Mouse (Mus musculus) cerebellum, postnatal 25 days (tissue): ENCODE data around the gene Chrdl1.

ENCODE experiments used
- DNase-seq, 2 experiments: peaks; one replicate each; pipeline ENCODE4 v3.0.0; 2021; ENCODE audit warnings: mixed read lengths in 2 of 2

Chrdl1 gene

DNA sequence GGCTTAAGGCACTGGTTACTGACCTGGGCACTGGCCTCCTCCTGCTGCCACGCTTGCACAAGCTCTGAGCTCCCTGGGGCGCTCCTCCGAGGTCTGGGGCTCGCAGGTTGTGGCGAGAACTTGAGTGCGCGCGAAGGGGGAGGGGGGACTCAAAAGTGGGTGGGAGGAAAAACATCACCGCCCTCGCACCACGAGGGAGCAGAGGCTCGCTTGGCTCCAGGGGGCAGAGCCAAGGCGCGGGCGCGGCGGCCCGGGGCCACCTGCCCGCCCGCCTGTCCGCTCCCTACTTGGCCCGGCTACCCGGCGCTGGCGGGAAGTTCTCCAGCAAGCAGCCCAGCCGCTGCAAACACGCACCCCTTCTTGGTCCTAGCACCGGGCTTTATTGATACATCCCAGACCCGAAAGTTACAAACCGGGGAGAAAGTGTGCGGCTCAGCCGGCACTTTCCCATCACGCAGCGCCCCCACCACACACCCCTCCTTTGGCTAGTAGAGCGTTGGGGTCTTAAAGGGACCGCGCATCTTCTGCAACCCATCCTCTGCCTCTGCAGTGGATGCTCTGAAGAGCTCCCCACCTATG lies at the start of gene Chrdl1:
Chrdl1 (minus strand) TSS at position 472 of the 579 bp plus-strand sequence.
- peak; percentile 8 to 29 for DNase-seq

DNA sequence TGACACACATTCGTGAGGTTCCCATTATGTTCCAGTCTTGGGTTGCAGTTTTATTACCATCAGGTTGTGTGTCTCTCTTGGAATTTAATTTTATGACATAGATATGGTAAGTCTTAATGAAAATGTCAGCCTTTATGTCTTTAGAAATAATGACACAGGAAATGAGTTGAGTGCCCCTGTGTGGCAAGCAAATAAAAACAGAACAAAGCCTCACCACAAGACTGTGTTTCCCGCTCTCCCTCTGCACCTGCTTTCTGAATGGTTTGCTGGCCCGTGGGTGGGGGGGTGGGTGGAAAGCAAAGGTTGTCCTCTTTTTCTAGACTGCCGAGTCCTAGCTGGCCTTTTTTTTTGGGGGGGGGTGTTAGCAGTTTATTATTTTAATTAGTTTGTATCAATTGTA lies 48.6 kb upstream of the Chrdl1 start:
- DNase-seq: no peak

DNA sequence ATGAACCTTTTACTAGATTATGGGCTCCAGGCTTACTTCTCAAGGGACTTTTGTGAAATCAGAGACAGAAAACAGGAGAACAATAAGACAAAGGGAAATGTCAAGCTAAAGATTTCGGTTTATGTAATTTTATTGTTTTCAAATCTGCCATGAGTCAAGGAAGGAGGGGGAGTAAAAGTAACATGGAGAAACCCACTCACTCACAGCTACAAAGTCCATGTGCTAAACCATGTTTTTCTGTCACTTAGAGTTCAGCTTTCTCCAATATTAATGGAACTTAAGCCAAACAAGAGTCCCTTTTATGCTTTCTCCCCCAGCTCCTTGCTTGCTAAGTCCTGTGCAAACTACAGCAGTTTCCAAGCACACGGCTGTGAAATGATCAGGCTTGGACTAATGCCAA lies 10.5 kb upstream of the Chrdl1 start:
- no peak for DNase-seq

DNA sequence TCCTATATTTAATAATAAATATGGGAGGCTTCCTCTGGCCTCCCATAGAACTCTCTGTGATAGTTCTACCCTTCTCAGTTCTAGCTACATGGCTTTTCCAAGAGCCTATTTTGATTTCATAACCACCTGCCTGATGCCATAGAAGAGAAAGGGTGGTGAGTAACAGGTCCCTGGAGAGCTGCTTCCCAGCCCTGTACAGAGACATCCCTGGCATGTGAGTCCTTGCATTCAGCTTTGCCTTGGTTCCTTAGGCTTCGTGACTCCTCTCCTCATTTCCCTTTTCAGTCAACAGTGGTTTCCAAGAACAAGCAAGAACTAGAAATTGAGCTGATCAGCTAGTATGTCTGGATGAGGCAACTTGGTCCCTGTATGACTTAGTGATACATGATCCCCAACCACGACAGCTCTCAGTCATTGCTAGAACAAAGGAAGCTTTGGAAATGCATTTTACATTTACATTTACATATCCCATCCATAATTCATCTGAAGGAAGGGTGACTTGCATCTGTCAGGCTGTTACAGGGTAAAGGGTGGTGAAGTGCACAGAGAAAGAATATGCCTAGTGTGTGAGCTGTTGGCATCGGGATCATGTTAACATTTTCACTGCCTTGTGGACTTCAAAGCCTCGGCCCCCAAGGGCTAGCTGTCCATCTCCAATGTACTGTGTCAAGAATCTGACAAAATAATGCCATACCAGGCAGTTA lies 27.7 kb downstream of the Chrdl1 start:
- no peak for DNase-seq

DNA sequence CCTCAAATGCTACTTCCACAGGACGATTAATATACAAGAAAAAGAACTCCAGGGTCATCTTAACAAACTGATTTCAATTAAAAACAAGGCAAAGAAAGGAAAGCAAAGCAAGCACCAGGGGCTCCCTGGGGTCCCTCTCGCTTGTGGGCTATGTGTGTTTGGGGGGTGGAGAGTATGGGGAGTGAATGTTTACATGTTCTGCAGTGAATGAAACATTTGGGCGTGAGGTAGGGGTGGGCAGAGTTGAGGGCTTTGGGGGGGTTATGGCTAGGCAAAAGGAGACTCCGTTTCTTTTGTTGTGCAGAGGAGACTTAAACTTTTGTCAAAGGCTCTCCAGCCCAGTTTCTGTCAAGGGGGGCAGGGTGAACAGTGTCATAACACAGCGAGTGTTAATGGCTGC lies 46.8 kb downstream of the Chrdl1 start:
- no peak for DNase-seq

DNA sequence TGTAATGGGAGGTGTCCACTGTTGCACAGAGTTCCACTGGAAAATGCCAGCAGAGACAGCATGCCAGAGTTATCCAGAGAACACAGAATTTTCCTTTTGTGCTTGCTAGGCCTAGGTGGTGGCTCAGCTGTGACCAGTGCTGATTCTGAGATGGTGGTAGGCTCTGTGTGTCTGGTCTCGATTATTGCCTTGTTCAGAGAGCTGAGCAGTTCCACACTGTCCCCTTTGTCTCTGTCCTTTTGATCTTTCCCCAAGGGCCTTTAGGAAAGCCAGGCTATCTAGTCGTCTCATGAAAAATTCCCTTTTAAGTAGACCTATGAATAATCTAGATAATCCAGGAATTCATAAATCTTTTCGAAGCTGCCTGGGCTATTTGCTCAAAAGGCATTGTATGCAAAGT lies 47.3 kb downstream of the Chrdl1 start:
- no peak for DNase-seq

DNA sequence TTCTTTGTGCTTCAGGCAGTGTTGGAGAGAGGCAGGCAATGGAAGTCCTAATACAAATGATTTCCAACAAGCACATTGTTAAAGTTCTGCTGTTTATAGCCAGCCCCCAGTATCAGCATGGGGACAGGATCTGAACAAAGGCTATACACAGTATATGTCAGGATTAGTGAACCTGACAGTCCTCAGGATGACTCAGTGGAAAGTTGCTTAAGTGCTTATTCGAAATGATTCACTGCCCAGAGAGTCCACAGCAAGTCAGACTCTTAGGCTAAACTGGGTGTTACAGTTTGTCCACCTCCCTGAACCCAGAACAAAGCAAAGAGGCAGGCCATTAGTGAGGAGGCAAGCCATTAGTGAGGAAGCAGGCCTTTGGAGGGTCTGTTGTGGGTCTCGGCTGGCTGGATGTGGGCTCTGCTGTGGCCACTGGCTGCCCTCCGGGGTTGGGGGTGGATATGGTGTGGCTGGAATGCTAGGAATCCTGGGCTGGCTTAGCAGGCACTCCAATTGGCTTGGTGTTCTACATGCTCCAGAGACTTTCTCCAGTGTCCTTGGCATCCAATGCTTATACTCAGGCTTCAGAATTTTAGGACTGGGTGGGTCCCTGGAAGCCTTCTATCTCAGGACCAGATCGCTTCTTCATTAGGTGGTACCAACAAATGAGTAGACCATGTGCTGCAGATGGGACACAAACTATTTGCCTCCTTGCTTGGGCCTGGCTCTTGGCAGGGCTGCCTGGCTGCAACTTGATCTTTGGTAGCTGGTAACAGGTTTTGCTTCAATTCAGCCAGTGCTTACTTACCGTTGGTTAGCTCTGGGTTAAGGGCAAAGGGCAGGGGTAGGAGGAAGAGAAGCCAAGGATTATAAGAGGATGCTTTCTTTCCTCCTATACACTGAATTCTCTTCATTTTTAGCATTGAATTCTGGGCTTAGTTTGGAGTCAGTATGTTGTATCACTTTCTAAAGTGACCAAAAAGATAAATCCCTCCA lies 49.3 kb downstream of the Chrdl1 start:
- DNase-seq: no peak

DNA sequence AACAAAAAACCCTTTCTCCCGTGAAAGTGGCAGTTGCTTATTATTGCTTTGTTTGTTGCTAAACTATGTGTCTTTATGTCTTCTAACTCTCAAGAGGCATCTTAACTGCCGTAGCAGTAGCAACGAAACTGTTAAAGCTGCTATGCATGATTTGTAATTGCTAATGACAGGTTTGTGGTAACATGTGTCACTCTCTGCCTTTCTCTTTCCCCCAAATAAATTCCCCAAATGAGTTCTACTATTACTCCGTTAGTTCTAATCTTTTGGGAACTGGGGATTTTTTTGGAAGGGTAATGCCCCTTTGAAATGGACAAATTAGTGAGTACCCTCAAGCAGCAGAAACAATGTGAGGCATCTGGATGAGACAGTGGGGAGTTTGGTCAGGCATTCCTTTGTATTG lies 55.9 kb downstream of the Chrdl1 start:
- no peak for DNase-seq

DNA sequence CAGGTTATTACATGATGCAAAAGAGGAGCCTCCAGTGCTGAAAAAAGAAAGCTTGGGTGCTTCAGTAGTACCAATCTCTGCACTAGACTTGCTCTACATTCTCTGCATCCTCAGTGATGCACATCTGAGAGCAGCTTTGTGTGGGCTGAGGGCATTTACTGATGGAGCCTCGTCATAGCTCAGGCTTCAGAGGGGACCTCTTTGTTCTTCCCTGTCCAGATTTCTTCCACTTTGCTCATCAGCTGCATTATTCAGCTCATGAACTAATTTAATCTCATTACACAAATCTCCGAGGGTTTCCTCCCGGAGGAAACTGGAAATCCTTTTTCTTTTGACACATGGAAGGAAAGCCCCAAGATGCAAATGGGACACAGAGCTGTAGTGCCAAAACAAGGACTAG lies 56.5 kb downstream of the Chrdl1 start:
- DNase-seq: no peak

DNA sequence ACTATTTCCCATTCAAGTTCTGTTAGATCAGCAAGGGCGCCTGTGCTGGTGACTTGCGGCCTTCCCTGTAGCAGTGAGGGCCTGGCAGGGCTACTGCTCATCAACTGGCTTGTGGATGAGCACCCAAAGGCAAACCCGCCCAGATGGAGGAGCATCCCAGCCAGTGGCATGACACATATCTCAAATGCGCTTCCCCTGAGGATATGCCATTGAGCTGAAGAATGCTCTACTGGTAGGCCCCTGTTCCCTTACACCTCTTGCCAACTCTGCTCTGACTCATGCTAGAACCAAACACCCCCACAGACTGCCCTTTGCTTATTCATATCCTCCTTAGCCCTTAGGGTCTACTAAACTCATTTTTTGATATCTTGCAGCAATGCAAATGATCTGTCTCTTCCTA lies 57.4 kb downstream of the Chrdl1 start:
- no peak for DNase-seq

DNA sequence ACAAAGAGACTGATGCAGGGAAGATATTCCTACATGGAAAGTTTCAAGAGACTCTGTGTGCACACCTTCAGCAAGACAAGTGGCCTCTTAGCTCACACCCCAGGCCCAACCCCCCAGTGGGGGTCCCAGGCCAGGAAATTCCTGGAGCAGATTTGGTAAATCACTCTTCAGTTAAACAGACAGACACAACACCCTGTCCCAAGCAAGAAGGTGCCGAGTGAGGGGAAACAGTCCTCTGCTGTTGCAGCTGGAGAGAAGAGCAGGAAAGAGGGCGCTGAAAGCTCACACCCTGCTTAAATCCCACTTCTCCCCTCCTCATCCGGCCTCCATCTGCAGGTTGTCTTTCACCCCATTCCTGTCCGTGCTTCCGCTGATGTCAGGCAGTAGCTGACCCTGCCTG lies 58.2 kb downstream of the Chrdl1 start:
- no peak for DNase-seq

DNA sequence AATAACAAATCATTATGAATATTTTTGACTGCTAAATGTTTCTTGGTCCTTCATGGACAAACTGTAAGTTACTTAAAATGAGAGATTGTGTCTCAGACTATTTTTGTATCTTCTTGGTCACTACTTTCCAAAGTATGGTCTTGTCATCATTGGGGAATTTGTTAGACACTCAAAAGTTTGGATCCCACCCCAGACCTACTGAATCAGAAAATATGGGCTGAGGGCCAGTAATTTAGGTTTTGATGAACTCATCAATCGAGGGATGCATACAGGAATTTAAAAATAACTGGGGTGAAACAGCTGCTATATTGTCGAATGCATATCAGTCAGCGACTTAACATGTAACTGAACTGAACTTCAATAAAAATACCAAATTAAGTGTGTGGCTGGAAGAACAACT lies 80.9 kb downstream of the Chrdl1 start:
- no peak for DNase-seq

DNA sequence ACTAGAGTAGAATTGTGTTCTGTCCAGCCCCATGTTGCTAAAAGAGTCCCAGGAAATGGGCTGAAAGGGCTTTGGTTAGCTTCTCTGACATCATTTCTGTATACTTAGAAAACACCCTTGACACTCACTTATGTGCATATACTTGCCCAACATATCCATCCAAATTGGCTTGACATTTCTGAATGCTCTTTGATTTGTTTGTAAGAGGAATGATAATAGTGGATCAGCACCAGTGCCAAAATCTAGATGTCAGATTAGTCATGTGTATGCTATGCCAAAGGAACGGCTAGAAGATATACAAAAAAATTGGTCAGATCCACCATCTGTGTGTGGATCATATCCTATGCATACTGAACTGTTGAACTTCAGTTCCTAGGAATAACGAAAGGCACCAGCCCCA lies 99.3 kb downstream of the Chrdl1 start:
- no peak for DNase-seq

DNA sequence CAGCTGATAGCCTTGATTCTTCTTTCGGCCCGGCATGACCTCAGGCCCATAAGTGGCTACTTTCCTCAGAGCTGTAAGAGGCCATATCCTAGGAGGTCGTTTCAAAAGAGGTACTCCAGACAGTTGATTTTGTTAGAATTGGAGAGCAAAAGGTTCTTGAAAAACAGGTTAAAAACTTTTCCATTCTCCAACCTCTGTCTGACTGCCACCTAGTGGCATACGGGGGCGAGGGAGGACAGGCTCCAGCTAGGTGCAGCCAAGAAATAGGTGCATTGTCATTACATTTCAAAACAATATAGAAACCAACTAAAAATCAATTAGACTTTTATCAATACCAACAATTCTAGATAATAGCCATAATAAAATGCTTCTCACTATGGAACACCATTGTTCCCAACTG lies 118.9 kb downstream of the Chrdl1 start:
- DNase-seq: peak in 1 of 2 experiments; percentile 1

DNA sequence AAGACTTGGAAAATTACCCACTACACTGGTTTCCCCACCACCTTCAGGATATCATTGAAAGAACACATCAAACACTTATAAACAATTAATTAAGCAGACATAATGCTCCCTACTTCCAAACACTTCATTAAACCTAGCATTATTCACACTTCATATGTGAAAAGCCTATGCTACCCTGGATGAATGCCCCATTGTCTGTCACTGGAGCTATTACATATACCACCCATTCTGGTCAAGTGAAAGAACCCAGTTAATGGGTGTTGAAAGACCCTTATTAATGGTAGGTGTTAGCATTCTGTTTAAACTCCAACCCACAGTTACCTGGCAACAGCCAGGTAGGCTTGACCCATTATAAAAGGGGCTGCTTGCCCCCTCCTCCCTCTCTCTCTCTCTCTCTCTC lies 143.4 kb downstream of the Chrdl1 start:
- no peak for DNase-seq
